Mouse (Mus musculus) C2C12 (cell line): ENCODE measurements at regions not wholly inside any gene's neighbourhood (a gene's known extent, or its start where the extent isn't known, plus 50 kb on each side); places are given as distances from the start of the nearest gene placed in this dataset.

Experiments
- H3K27me3 ChIP-seq: one replicate; pipeline ENCODE4 v1.6.1; 2011; ENCODE audit not compliant: control insufficient read depth, insufficient read depth, insufficient read length
- H3K36me3 ChIP-seq: one replicate; pipeline ENCODE4 v1.6.1; 2011; ENCODE audit not compliant: control insufficient read depth, insufficient read depth
- H3K4me3 ChIP-seq: one replicate; pipeline ENCODE4 v1.5.1; 2011; ENCODE audit warnings: mild to moderate bottlenecking, control low read depth; ENCODE audit not compliant: poor library complexity, insufficient read depth, severe bottlenecking
- H3K79me2 ChIP-seq: one replicate; pipeline ENCODE4 v1.6.1; 2011; ENCODE audit not compliant: control insufficient read depth, insufficient read depth
- H3K79me3 ChIP-seq: one replicate; pipeline ENCODE4 v1.6.1; 2011; ENCODE audit warnings: low read depth, control low read depth
- H3ac ChIP-seq: one replicate; pipeline ENCODE3; 2011; ENCODE audit warnings: low read depth; ENCODE audit not compliant: control insufficient read depth, insufficient read length
- CEBPB ChIP-seq: IDR thresholded peaks from one replicate; pipeline ENCODE4 v1.6.1; 2011; ENCODE audit warnings: low read depth, mild to moderate bottlenecking, control low read depth, moderate library complexity
- CTCF ChIP-seq: IDR thresholded peaks from one replicate; pipeline ENCODE4 v1.5.1; 2011; ENCODE audit not compliant: control insufficient read depth, insufficient read depth, insufficient read length
- FOSL1 ChIP-seq: IDR thresholded peaks from one replicate; pipeline ENCODE4 v1.8.0; 2011; ENCODE audit warnings: mild to moderate bottlenecking, low read length; ENCODE audit not compliant: poor library complexity, insufficient read depth, severe bottlenecking
- MAX ChIP-seq: IDR thresholded peaks from one replicate; pipeline ENCODE4 v1.6.1; 2011; ENCODE audit warnings: mild to moderate bottlenecking, control low read depth
- MYOD1 ChIP-seq: IDR thresholded peaks from one replicate; pipeline ENCODE4 v1.6.1; 2011; ENCODE audit warnings: low read depth; ENCODE audit not compliant: control insufficient read depth, insufficient read length
- MYOG ChIP-seq: IDR thresholded peaks from one replicate; pipeline ENCODE4 v1.6.1; 2011; ENCODE audit not compliant: control insufficient read depth, insufficient read length; ENCODE audit errors: extremely low read depth
- USF1 ChIP-seq: IDR thresholded peaks from one replicate; pipeline ENCODE4 v1.6.1; 2011; ENCODE audit warnings: low read depth, mild to moderate bottlenecking, control low read depth, moderate library complexity

- Histone ChIP-seq H3K4me3 (no peak overlapping the region), H3K79me3 (no peaks in the 10 kb centered on the region), H3K27me3 (no peaks in the 10 kb centered on the region), H3ac (no peak overlapping the region), H3K79me2 (no peaks in the 10 kb centered on the region), H3K36me3 (no peaks in the 10 kb centered on the region)
- TF ChIP-seq MYOD1, result no peak
- TF ChIP-seq USF1, result no peak
- no peak for TF ChIP-seq MYOG
Observed at GRCm38 (mm10) chr3:38112568-38112967, 372.1 kb downstream of the Ankrd50 start.

- H3K4me3 ChIP-seq, result no peak overlapping the region
- H3K79me2 ChIP-seq, result no peaks in the 10 kb centered on the region
- TF ChIP-seq FOSL1, result no peak
- TF ChIP-seq MAX, result no peak
- no peak for TF ChIP-seq CTCF
- no peak for TF ChIP-seq USF1
- TF ChIP-seq MYOG, result no peak
- no peak for TF ChIP-seq CEBPB
- no peak for TF ChIP-seq MYOD1
- H3K36me3 ChIP-seq, result no peaks in the 10 kb centered on the region
- H3K79me3 ChIP-seq, result no peaks in the 10 kb centered on the region
- no peak overlapping the region for H3ac ChIP-seq
- H3K27me3 ChIP-seq, result no peaks in the 10 kb centered on the region
Observed at GRCm38 (mm10) chr3:38105022-38105857, 379.4 kb downstream of the Ankrd50 start.

GRCm38 (mm10) chr3:38104418-38104817, 380.1 kb upstream of the Gm5148 start:
- TF ChIP-seq MYOD1, result no peak
- Histone ChIP-seq H3K79me3 (no peaks in the 10 kb centered on the region), H3ac (no peak overlapping the region), H3K4me3 (no peak overlapping the region), H3K27me3 (no peaks in the 10 kb centered on the region), H3K79me2 (no peaks in the 10 kb centered on the region), H3K36me3 (no peaks in the 10 kb centered on the region)

- H3ac ChIP-seq, result no peak overlapping the region
- no peak overlapping the region for H3K4me3 ChIP-seq
- no peaks in the 10 kb centered on the region for H3K79me3 ChIP-seq
- H3K36me3 ChIP-seq, result no peaks in the 10 kb centered on the region
- no peak for TF ChIP-seq FOSL1
- no peak for TF ChIP-seq USF1
- TF ChIP-seq MYOD1, result no peak
- TF ChIP-seq CEBPB, result no peak
- no peak for TF ChIP-seq MYOG
- TF ChIP-seq MAX, result no peak
- no peaks in the 10 kb centered on the region for H3K27me3 ChIP-seq
- no peaks in the 10 kb centered on the region for H3K79me2 ChIP-seq
Observed at GRCm38 (mm10) chr3:38102985-38103384, 378.7 kb upstream of the Gm5148 start.

GRCm38 (mm10) chr3:38102181-38102580, 377.9 kb upstream of the Gm5148 start:
- TF ChIP-seq FOSL1 (no peak), USF1 (no peak), MYOD1 (no peak), CEBPB (no peak), MAX (no peak), MYOG (no peak), CTCF (no peak)
- no peaks in the 10 kb centered on the region for H3K27me3 ChIP-seq
- no peaks in the 10 kb centered on the region for H3K79me3 ChIP-seq
- H3ac ChIP-seq, result no peak overlapping the region
- H3K79me2 ChIP-seq, result no peaks in the 10 kb centered on the region
- H3K4me3 ChIP-seq, result no peak overlapping the region
- H3K36me3 ChIP-seq, result no peaks in the 10 kb centered on the region

- H3K4me3 ChIP-seq, result no peak overlapping the region
- H3K79me2 ChIP-seq, result no peaks in the 10 kb centered on the region
- H3K27me3 ChIP-seq, result no peaks in the 10 kb centered on the region
- H3K36me3 ChIP-seq, result no peaks in the 10 kb centered on the region
- H3ac ChIP-seq, result no peak overlapping the region
- TF ChIP-seq USF1, result no peak
- TF ChIP-seq MAX, result no peak
- no peak for TF ChIP-seq FOSL1
- no peak for TF ChIP-seq CTCF
- no peak for TF ChIP-seq MYOG
- no peak for TF ChIP-seq CEBPB
- no peak for TF ChIP-seq MYOD1
- no peaks in the 10 kb centered on the region for H3K79me3 ChIP-seq
Observed at GRCm38 (mm10) chr3:38094370-38094979, 370.2 kb upstream of the Gm5148 start.
